Mouse (Mus musculus): ENCODE measurements around the gene Lrrc56.

DNA sequence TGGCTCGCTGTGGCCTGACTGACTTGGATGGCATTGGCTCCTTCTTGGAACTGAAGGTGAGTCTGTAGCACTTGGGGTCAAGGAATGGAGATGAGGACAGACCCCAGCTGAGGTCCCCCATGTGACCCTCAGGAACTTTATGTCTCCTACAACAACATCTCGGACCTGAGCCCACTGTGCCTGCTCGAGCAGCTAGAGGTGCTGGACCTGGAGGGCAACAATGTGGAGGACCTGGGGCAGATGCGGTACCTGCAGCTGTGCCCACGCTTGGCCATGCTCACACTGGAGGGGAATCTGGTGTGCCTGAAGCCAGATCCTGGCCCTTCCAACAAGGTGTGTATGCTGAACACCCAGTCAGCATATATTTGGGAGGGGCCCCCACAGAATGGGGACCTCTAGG is 11.5 kb downstream of the Lrrc56 start:
- no peak for TF ChIP-seq CTCF (IDR thresholded peaks at IDR 0.05; ENCODE audit: low read depth)
- no peak for TF ChIP-seq EP300 (IDR thresholded peaks at IDR 0.05; ENCODE audit: low read depth)
